ENCODE assay signal across 16 mouse cellular contexts in genomic region chr6:148239311-148239710, GRCm38 (mm10).
"Had no signal": no experiment of that assay in that cellular context is flagged by ENCODE, and none has a peak within 500 bp of the region (broad histone marks: within the 10 kb centered on the region; RNA-seq: fewer than 3 reads in every experiment).

No protein-coding gene starts in this region.

- DNase-seq: kidney, adult 2 months; kidney, postnatal 25 days; liver, embryonic 13.5 days; lung, adult 2 months; right cerebral cortex, adult 18-20 months; right cerebral cortex, postnatal 14 days; right cerebral cortex, postnatal 4 days; thymus, adult 2 months; thymus, postnatal 14 days; thymus, postnatal 4 days had no signal

- H3K4me3 ChIP-seq: liver, embryonic 13.5 days; midbrain, embryonic 10.5 days; midbrain, embryonic 13.5 days had no signal

- ATAC-seq: midbrain, embryonic 13.5 days; midbrain, embryonic 16.5 days had no signal

- H3K27ac ChIP-seq: kidney, postnatal 0 days; liver, embryonic 13.5 days; macrophage; midbrain, embryonic 10.5 days; midbrain, embryonic 13.5 days; stomach, postnatal 0 days had no signal
